Mouse (Mus musculus) hindbrain, embryonic 15.5 days (tissue): ENCODE data around the gene Ssbp2. TPM values are rescaled to one million over a fixed set of nuclear protein-coding genes. Genes with fewer than 3 reads are reported as not detected.
A peak's percentile ranks its signal among the peaks of the same experiment; 100 is the strongest.

ENCODE experiments used
- ATAC-seq: fragments of 200-750 bp; cut with Nextera tagmentation; 2 replicates; pipeline ENCODE4 v1.8.0; 2017; ENCODE audit warnings: low read depth, moderate number of reproducible peaks, moderate TSS enrichment; ENCODE audit not compliant: low FRiP score
- H3K27ac ChIP-seq: fragments of 300-500 bp; sonication (generic); replicated peaks from 2 replicates; pipeline ENCODE4 v1.5.1; 2015; ENCODE audit warnings: mild to moderate bottlenecking, inconsistent platforms
- H3K27me3 ChIP-seq: fragments of 300-500 bp; sonication (generic); 2 replicates; pipeline ENCODE4 v1.6.1; 2015; ENCODE audit warnings: control low read depth, inconsistent platforms
- H3K36me3 ChIP-seq: fragments of 300-500 bp; sonication (generic); 2 replicates; pipeline ENCODE4 v1.6.1; 2015; ENCODE audit warnings: control low read depth, inconsistent platforms
- H3K4me1 ChIP-seq: fragments of 300-500 bp; sonication (generic); replicated peaks from 2 replicates; pipeline ENCODE4 v1.6.1; 2015; ENCODE audit warnings: control low read depth, inconsistent platforms
- H3K4me2 ChIP-seq: fragments of 300-500 bp; sonication (generic); 2 replicates; pipeline ENCODE4 v1.6.1; 2015; ENCODE audit warnings: moderate library complexity, mild to moderate bottlenecking, inconsistent platforms
- H3K4me3 ChIP-seq: fragments of 300-500 bp; sonication (generic); 2 replicates; pipeline ENCODE4 v1.5.1; 2015; ENCODE audit warnings: mild to moderate bottlenecking, inconsistent platforms
- H3K9ac ChIP-seq: fragments of 300-500 bp; sonication (generic); 2 replicates; pipeline ENCODE4 v1.6.1; 2015; ENCODE audit warnings: inconsistent platforms
- H3K9me3 ChIP-seq: fragments of 300-500 bp; sonication (generic); 2 replicates; pipeline ENCODE4 v1.6.1; 2016; ENCODE audit warnings: control low read depth, inconsistent platforms
- WGBS: fragments of 180-500 bp; shearing (Covaris S2); methylation state at CpG from one replicate; pipeline ENCODE4 v1.1.7; 2015; 5-methylcytosine and 5-hydroxymethylcytosine counted together
- polyA plus RNA-seq: library from polyadenylated mRNA; unstranded; fragments of >200 nt; fragmentation: Nextera tagmentation; extraction: Ambion mirVana; gene quantifications from 2 replicates; pipeline ENCODE4 v1.2.1, GENCODE M21; 2015

Gene Ssbp2
- polyA plus RNA-seq, 1 experiment from 2014 or later: 211 TPM

DNA sequence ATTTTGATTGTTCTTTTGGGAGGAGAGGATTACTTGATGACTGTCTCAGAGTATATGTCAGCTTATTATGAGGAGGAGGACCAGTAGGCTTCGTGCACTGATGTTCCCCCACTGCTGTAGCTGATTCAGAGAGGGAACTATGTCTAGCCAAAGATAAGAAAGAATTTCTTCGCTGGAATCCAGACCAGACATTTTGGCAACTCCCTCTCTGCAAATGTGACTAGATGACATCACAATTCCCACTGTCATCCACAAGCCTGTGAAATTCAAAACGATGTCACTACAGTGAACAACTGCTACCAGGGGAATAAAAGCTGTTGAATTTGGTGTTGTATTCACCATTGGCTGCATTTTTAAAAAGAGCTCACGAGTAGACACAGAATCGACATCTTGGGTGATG, 11.1 kb upstream of the Ssbp2 start:
- no peaks in the 10 kb centered on the region for H3K36me3 ChIP-seq
- no peak for ATAC-seq
- 64% methylated on average over 5 of the region's 5 CpGs for WGBS
- no peak overlapping the region for H3K27ac ChIP-seq
- no peaks in the 10 kb centered on the region for H3K9me3 ChIP-seq
- H3K4me1 ChIP-seq: no peaks in the 10 kb centered on the region
- no peaks in the 10 kb centered on the region for H3K27me3 ChIP-seq
- H3K9ac ChIP-seq: no peak overlapping the region
- H3K4me2 ChIP-seq: no peak overlapping the region
- H3K4me3 ChIP-seq: no peak overlapping the region

DNA sequence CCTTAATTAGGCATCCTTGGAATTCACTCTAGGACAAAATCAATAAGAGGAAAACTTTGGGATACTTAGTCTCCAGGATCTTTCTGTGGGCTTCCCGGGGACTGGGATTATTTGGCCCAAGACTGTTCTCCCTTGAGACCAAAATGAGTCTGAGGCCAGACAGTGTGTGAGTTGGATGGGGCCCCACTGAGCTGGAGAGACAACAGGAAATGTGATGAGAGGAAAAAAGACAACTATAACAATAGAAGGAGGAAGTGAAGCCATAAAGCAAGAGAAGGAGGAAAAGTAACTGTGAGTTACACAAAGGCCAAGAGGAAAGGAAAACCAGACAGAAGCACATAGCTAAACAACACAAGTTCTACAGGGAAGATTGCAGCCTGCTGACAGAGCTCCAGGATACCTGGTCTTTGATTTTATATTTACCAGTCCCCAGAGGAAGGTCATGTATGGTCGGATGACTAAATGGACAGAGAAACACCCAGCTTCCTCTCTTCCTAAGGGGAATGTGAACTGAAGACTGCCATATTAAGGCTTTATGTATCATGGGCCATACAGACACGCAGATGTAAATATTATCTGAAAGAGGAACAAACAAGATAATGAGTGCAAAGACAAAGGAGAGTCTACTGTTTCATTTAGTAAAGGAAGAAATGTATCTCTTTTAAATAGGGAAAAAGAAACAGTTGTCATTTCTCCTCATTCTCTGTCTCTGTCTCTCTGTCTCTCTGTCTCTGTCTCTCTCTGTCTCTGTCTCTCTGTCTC, 8.5 kb upstream of the Ssbp2 start:
- H3K9ac ChIP-seq: no peak overlapping the region
- no peak overlapping the region for H3K4me3 ChIP-seq
- H3K27me3 ChIP-seq: no peaks in the 10 kb centered on the region
- H3K4me2 ChIP-seq: no peak overlapping the region
- H3K9me3 ChIP-seq: no peaks in the 10 kb centered on the region
- 73% methylated on average over 3 of the region's 3 CpGs for WGBS
- ATAC-seq: no peak
- no peak overlapping the region for H3K27ac ChIP-seq
- H3K4me1 ChIP-seq: no peaks in the 10 kb centered on the region
- H3K36me3 ChIP-seq: no peaks in the 10 kb centered on the region

GRCm38 (mm10) chr13:91452269-91452668, 7.8 kb upstream of the Ssbp2 start:
- H3K9ac ChIP-seq: no peak overlapping the region
- WGBS: 95% methylated on average over 3 of the region's 3 CpGs
- no peaks in the 10 kb centered on the region for H3K9me3 ChIP-seq
- no peaks in the 10 kb centered on the region for H3K27me3 ChIP-seq
- H3K4me2 ChIP-seq: no peak overlapping the region
- ATAC-seq: no peak
- no peak overlapping the region for H3K27ac ChIP-seq
- H3K4me3 ChIP-seq: no peak overlapping the region
- H3K4me1 ChIP-seq: no peaks in the 10 kb centered on the region
- H3K36me3 ChIP-seq: no peaks in the 10 kb centered on the region

DNA sequence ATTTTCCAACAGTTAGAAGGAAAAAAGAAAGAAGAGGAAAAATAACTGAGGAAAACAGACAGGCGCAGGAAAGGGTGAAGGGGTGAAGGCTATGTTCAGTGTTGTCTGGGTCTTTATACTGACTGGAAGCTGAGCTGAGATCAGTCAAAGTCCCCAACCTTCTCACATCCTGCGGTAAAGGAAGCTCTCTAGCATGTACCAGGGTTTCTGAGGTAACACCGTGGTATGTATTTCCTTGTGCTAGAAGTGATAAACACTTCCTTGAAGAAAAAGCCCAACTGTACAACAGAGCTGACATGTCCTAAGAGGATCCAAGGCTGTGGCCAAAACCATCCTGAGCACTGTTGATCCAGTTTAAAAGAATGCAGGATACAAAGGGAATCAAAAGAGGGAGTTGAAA, 6.8 kb upstream of the Ssbp2 start:
- H3K9me3 ChIP-seq: no peaks in the 10 kb centered on the region
- no peaks in the 10 kb centered on the region for H3K4me1 ChIP-seq
- no peaks in the 10 kb centered on the region for H3K36me3 ChIP-seq
- no peak overlapping the region for H3K4me2 ChIP-seq
- no peak overlapping the region for H3K27ac ChIP-seq
- H3K27me3 ChIP-seq: no peaks in the 10 kb centered on the region
- ATAC-seq: no peak
- no peak overlapping the region for H3K4me3 ChIP-seq
- no peak overlapping the region for H3K9ac ChIP-seq
- WGBS: 81% methylated on average over 3 of the region's 3 CpGs

- no peak for ATAC-seq
- no peak overlapping the region for H3K27ac ChIP-seq
- WGBS: 53% methylated on average over 2 of the region's 2 CpGs
- H3K27me3 ChIP-seq: no peaks in the 10 kb centered on the region
- H3K9ac ChIP-seq: no peak overlapping the region
- no peak overlapping the region for H3K4me2 ChIP-seq
- H3K4me3 ChIP-seq: no peak overlapping the region
- peaks cover 18% of the 10 kb centered on the region for H3K4me1 ChIP-seq
- H3K36me3 ChIP-seq: no peaks in the 10 kb centered on the region
- no peaks in the 10 kb centered on the region for H3K9me3 ChIP-seq
These were observed 4.0 kb upstream of the Ssbp2 start for GRCm38 (mm10) chr13:91456041-91456440.

DNA sequence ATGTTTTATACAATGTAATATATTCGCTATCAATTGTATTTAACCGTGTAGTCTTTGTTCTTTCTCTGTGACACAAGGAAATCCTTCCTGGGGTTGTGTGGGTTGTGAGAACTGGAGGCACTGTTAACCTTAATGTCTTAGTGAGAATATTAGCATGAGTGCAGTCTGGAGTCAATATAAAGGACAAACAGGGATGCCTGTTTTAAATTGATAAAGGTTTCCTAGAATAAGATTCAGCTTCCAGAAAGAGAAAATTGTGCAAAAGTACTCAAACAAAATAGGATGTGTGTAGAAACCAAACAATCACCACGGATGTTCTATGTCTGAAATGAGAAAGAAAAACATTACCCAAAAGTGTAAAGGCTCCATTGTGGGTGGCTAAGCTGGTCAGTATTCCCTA, 3.3 kb upstream of the Ssbp2 start:
- 73% methylated on average over 3 of the region's 3 CpGs for WGBS
- no peak for ATAC-seq

GRCm38 (mm10) chr13:91457974-91458373, 2.1 kb upstream of the Ssbp2 start:
- H3K4me3 ChIP-seq: no peak overlapping the region
- no peak overlapping the region for H3K9ac ChIP-seq
- ATAC-seq: no peak
- H3K27ac ChIP-seq: no peak overlapping the region
- H3K4me1 ChIP-seq: peaks cover 25% of the 10 kb centered on the region
- WGBS: 87% methylated on average over 4 of the region's 4 CpGs
- no peaks in the 10 kb centered on the region for H3K36me3 ChIP-seq
- H3K4me2 ChIP-seq: no peak overlapping the region
- no peaks in the 10 kb centered on the region for H3K9me3 ChIP-seq
- no peaks in the 10 kb centered on the region for H3K27me3 ChIP-seq

More for the DNA sequence above, 3.3 kb upstream of the Ssbp2 start:
- no peak overlapping the region for H3K27ac ChIP-seq
- H3K36me3 ChIP-seq: no peaks in the 10 kb centered on the region
- peaks cover 18% of the 10 kb centered on the region for H3K4me1 ChIP-seq
- no peak overlapping the region for H3K4me3 ChIP-seq
- H3K27me3 ChIP-seq: no peaks in the 10 kb centered on the region
- no peak overlapping the region for H3K9ac ChIP-seq
- no peaks in the 10 kb centered on the region for H3K9me3 ChIP-seq
- no peak overlapping the region for H3K4me2 ChIP-seq

DNA sequence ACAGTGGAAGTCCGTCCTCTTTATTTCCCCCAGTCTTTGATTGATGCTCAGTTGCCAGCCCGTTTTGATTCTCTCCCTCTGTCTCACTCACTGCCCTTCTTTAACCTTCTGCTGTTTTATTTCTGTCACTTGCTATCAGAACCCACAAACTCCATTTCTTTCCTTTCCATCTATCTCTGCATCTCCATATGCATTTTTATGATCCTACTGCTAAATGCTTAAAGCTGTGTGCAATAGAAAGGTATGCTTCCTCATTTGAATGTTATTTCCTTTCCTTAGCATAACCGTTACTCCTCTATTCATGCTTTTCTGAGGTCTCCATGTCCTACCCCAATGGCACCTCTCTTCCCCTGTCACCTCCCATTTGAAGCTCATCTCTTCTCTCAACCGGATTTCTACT, 594 bp upstream of the Ssbp2 start:
- WGBS: 21% methylated on average over 4 of the region's 4 CpGs
- no peak for ATAC-seq

DNA sequence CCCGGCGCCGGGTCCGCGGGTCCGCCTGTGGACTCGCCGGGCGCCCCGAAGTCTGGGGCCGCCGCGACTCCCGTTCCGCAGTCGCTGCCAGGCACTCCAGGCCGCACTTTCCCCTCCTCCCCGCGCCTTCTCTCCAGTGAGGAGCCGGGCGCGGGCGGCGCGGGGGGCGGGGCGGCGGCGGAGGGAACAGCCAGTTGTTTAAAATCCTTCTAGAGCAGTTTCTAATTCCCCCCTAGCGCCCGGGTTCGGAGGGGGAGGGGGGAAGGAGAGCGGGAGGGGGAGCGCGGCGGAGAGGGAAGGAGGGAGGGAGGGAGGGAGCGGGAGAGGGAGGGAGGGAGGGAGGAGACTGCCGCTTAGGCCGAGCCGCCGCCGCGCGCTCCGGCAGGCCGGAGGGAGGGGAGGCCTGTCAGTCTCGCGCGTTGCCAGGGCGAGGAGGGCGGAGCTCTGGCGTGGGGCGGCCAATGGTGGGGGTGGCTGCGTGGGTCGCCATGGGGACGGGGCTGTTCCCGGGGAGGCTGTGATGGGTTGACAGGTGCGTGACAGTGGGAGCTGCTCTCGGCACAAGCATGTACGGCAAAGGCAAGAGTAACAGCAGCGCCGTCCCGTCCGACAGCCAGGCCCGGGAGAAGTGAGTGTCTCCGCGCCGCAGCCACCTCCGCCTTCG, 670 bp downstream of the Ssbp2 start:
- WGBS: 0% methylated on average over 40 of the region's 70 CpGs
- Histone ChIP-seq H3K36me3 (no peaks in the 10 kb centered on the region), H3K9me3 (no peaks in the 10 kb centered on the region), H3K4me3 (peak overlapping the region; percentile 79), H3K9ac (peak overlapping the region; percentile 70), H3K27me3 (no peaks in the 10 kb centered on the region), H3K4me2 (peak overlapping the region; percentile 79), H3K4me1 (peaks cover 33% of the 10 kb centered on the region), H3K27ac (peak overlapping the region; percentile 98)
- peak; percentile 99 for ATAC-seq

More for the DNA sequence above, 594 bp upstream of the Ssbp2 start:
- Histone ChIP-seq H3K27ac (peak overlapping the region; percentile 98), H3K4me3 (no peak overlapping the region), H3K27me3 (no peaks in the 10 kb centered on the region), H3K9me3 (no peaks in the 10 kb centered on the region), H3K9ac (no peak overlapping the region), H3K4me2 (peak overlapping the region; percentile 79; the same call in 1 of the 2 replicates), H3K36me3 (no peaks in the 10 kb centered on the region), H3K4me1 (peaks cover 30% of the 10 kb centered on the region)

- Histone ChIP-seq H3K27me3 (no peaks in the 10 kb centered on the region), H3K4me3 (peak overlapping the region; percentile 79), H3K36me3 (no peaks in the 10 kb centered on the region), H3K9me3 (no peaks in the 10 kb centered on the region), H3K9ac (peak overlapping the region; percentile 67), H3K4me2 (peak overlapping the region; percentile 79), H3K27ac (peak overlapping the region; percentile 98), H3K4me1 (peaks cover 33% of the 10 kb centered on the region)
- 0% methylated on average over 25 of the region's 61 CpGs for WGBS
- peak; percentile 17 for ATAC-seq
These were observed 1.2 kb downstream of the Ssbp2 start for GRCm38 (mm10) chr13:91461299-91461698.

DNA sequence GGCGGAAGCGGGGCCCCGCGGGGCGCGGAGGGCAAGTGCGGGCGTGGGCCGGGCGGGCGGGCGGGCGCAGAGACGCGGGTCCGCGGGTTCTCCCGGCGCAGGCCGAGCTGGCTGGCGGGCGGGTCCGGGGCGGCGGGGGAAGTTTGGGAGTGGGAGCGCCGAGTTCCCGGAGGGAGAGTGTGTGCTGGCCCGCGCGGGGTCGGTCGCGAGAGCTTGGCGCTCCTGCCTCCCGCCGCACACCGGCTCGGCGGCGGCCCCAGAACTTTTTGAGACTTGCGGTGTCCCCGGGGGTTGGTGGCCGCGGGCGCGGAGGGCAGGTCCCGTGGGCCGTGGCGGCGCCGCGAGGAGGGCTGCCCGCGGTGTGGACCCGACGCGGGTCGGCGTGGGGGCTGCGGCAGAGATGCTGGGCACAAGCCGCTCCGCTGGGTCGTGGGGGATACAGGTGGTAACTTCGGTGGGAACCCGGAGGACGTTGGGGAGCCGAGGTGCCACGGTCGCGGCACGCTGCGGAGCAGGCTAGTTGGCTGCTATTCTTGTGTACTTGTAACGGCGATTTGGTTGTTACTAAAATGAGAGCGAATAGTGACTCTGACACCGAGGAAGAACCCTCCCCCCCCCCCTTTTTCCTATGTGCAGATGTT, 1.7 kb downstream of the Ssbp2 start:
- H3K4me2 ChIP-seq: peak overlapping the region; percentile 79
- no peaks in the 10 kb centered on the region for H3K9me3 ChIP-seq
- no peaks in the 10 kb centered on the region for H3K27me3 ChIP-seq
- 0% methylated on average over 42 of the region's 77 CpGs for WGBS
- H3K27ac ChIP-seq: peak overlapping the region; percentile 98
- peak overlapping the region; percentile 67 for H3K9ac ChIP-seq
- H3K4me3 ChIP-seq: peak overlapping the region; percentile 79
- peaks cover 33% of the 10 kb centered on the region for H3K4me1 ChIP-seq
- no peak for ATAC-seq
- no peaks in the 10 kb centered on the region for H3K36me3 ChIP-seq

DNA sequence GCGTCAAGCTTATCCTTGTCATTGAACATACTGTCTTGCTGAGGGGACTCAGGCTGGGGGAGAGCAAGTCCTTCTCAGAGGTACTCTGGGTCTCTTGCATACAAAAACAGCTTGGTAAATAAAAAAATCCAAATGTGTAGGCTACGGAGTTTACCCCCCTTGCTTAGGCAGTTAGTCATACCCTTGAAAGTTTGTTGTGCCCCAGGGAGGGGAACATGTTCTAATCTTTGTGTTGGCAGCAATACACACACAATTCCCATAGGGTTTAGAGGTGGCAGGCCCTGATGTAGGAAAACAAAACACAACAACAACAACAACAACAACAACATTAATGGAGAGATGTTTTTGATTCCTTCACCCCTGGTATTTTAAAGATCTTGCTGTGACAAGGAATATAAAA, 2.3 kb downstream of the Ssbp2 start:
- Histone ChIP-seq H3K36me3 (no peaks in the 10 kb centered on the region), H3K27ac (peak overlapping the region; percentile 98), H3K4me2 (peak overlapping the region; percentile 79), H3K9ac (peak overlapping the region; percentile 67), H3K4me3 (peak overlapping the region; percentile 79), H3K9me3 (no peaks in the 10 kb centered on the region), H3K27me3 (no peaks in the 10 kb centered on the region), H3K4me1 (peaks cover 33% of the 10 kb centered on the region)
- WGBS: 0% methylated on average over 2 of the region's 2 CpGs
- no peak for ATAC-seq
